Mouse (Mus musculus) intestine, embryonic 14.5 days (tissue): ENCODE data around the gene Ndufa4l2. TPM values are rescaled to one million over a fixed set of nuclear protein-coding genes. Genes with fewer than 3 reads are reported as not detected.

Source experiments
- ATAC-seq: fragments of 200-750 bp; cut with Nextera tagmentation; replicated peaks from 2 replicates; pipeline ENCODE4 v1.8.0; 2017; ENCODE audit warnings: low read depth, moderate number of reproducible peaks, moderate TSS enrichment, moderate library complexity; ENCODE audit not compliant: low FRiP score, low TSS enrichment
- DNase-seq: peaks from one replicate; pipeline ENCODE4 v3.0.0-alpha.2; 2018; ENCODE audit warnings: low spot score
- H3K27ac ChIP-seq: fragments of 300-500 bp; sonication (generic); 2 replicates; pipeline ENCODE4 v1.5.1; 2014; ENCODE audit warnings: low read depth, mild to moderate bottlenecking, control low read depth
- H3K27me3 ChIP-seq: fragments of 300-500 bp; sonication (generic); replicated peaks from 2 replicates; pipeline ENCODE4 v1.6.1; 2014; ENCODE audit warnings: low read length, control low read depth; ENCODE audit not compliant: control insufficient read depth, insufficient read depth
- H3K36me3 ChIP-seq: fragments of 300-500 bp; sonication (generic); 2 replicates; pipeline ENCODE4 v1.6.1; 2014; ENCODE audit warnings: low read length, control low read depth; ENCODE audit not compliant: control insufficient read depth, insufficient read depth
- H3K4me1 ChIP-seq: fragments of 300-500 bp; sonication (generic); replicated peaks from 2 replicates; pipeline ENCODE4 v1.6.1; 2014; ENCODE audit warnings: low read length, control low read depth, mixed read lengths; ENCODE audit not compliant: control insufficient read depth, insufficient read depth
- H3K4me2 ChIP-seq: fragments of 300-500 bp; sonication (generic); 2 replicates; pipeline ENCODE4 v1.6.1; 2014; ENCODE audit warnings: low read length
- H3K4me3 ChIP-seq: fragments of 300-500 bp; sonication (generic); 2 replicates; pipeline ENCODE4 v1.5.1; 2014; ENCODE audit warnings: low read depth, low read length, control low read depth, mixed read lengths
- H3K9ac ChIP-seq: fragments of 300-500 bp; sonication (generic); 2 replicates; pipeline ENCODE4 v1.6.1; 2014; ENCODE audit warnings: mild to moderate bottlenecking, low read length
- H3K9me3 ChIP-seq: fragments of 300-500 bp; sonication (generic); 2 replicates; pipeline ENCODE4 v1.6.1; 2016; ENCODE audit warnings: low read length, control low read depth; ENCODE audit not compliant: control insufficient read depth
- WGBS: fragments of 180-500 bp; shearing (Covaris S2); extraction: QIAGEN DNeasy Blood & Tissue Kit; methylation state at CpG from one replicate; pipeline ENCODE4 v1.1.7; 2014; 5-methylcytosine and 5-hydroxymethylcytosine counted together
- polyA plus RNA-seq: library from polyadenylated mRNA; unstranded; fragments of >200 nt; fragmentation: Nextera tagmentation; extraction: Ambion mirVana; gene quantifications from 2 replicates; pipeline ENCODE4 v1.2.1, GENCODE M21; 2014

Ndufa4l2 gene
- polyA plus RNA-seq, 1 experiment from 2014 or later = 28.5 TPM

- no peak overlapping the region for H3K4me2 ChIP-seq
- peaks cover 27% of the 10 kb centered on the region for H3K27me3 ChIP-seq
- peaks cover 27% of the 10 kb centered on the region for H3K36me3 ChIP-seq
- H3K9ac ChIP-seq = no peak overlapping the region
- H3K9me3 ChIP-seq = no peaks in the 10 kb centered on the region
- no peak for DNase-seq
- H3K27ac ChIP-seq = no peak overlapping the region
- no peak for ATAC-seq
- no peak overlapping the region for H3K4me3 ChIP-seq
- WGBS = 91% methylated on average over 37 of the region's 37 CpGs
- H3K4me1 ChIP-seq = peaks cover 26% of the 10 kb centered on the region
Observed at GRCm38 (mm10) chr10:127519903-127520713, 5.3 kb downstream of the Ndufa4l2 start.

- Histone ChIP-seq H3K27ac (no peak overlapping the region), H3K4me2 (peak overlapping the region; percentile 95), H3K9me3 (no peaks in the 10 kb centered on the region), H3K4me1 (peaks cover 24% of the 10 kb centered on the region), H3K27me3 (peaks cover 28% of the 10 kb centered on the region), H3K9ac (peak overlapping the region; percentile 65; the same call in 1 of the 2 replicates), H3K4me3 (peak overlapping the region; percentile 70), H3K36me3 (peaks cover 27% of the 10 kb centered on the region)
- WGBS = 78% methylated on average over 20 of the region's 20 CpGs
- ATAC-seq (no peak), DNase-seq (no peak)
Observed at GRCm38 (mm10) chr10:127520714-127521357, 6.1 kb downstream of the Ndufa4l2 start.

GRCm38 (mm10) chr10:127521611-127522080 is 6.9 kb downstream of the Ndufa4l2 start:
- peak overlapping the region; percentile 65 for H3K9ac ChIP-seq
- H3K4me2 ChIP-seq = peak overlapping the region; percentile 95
- H3K4me3 ChIP-seq = peak overlapping the region; percentile 70
- no peaks in the 10 kb centered on the region for H3K9me3 ChIP-seq
- DNase-seq (no peak), ATAC-seq (no peak)
- peaks cover 30% of the 10 kb centered on the region for H3K27me3 ChIP-seq
- peaks cover 27% of the 10 kb centered on the region for H3K36me3 ChIP-seq
- WGBS = 7% methylated on average over 12 of the region's 12 CpGs
- H3K27ac ChIP-seq = no peak overlapping the region
- peaks cover 26% of the 10 kb centered on the region for H3K4me1 ChIP-seq

- peaks cover 35% of the 10 kb centered on the region for H3K27me3 ChIP-seq
- peak; percentile 62 for ATAC-seq
- peak within 1 kb of the TSS; percentile 95 for H3K4me2 ChIP-seq
- no peak within 1 kb of the TSS for H3K27ac ChIP-seq
- H3K4me1 ChIP-seq = peaks cover 24% of the 10 kb centered on the region
- peak; percentile 93 for DNase-seq
- under 1% methylated on average over 21 of the region's 21 CpGs for WGBS
- peak within 1 kb of the TSS; percentile 65 for H3K9ac ChIP-seq
- H3K36me3 ChIP-seq = peaks cover 26% of the 10 kb centered on the region
- H3K9me3 ChIP-seq = no peaks in the 10 kb centered on the region
- H3K4me3 ChIP-seq = peak within 1 kb of the TSS; percentile 70
Observed at GRCm38 (mm10) chr10:127522088-127522581, 7.4 kb downstream of the Ndufa4l2 start, which contains the start of gene Shmt2. Gene Shmt2 (minus strand): TSS chr10:127522444.

- DNase-seq = no peak
- H3K27me3 ChIP-seq = peaks cover 61% of the 10 kb centered on the region
- no peak overlapping the region for H3K4me2 ChIP-seq
- H3K27ac ChIP-seq = no peak overlapping the region
- WGBS = 1% methylated on average over 20 of the region's 23 CpGs
- H3K4me3 ChIP-seq = no peak overlapping the region
- H3K9ac ChIP-seq = no peak overlapping the region
- peaks cover 24% of the 10 kb centered on the region for H3K4me1 ChIP-seq
- no peak for ATAC-seq
- peaks cover 5% of the 10 kb centered on the region; the same call in 1 of the 2 replicates for H3K36me3 ChIP-seq
- no peaks in the 10 kb centered on the region for H3K9me3 ChIP-seq
Observed at GRCm38 (mm10) chr10:127524646-127525255, 10.0 kb downstream of the Ndufa4l2 start.

GRCm38 (mm10) chr10:127526048-127526447 is 11.3 kb downstream of the Ndufa4l2 start:
- DNase-seq = no peak
- Histone ChIP-seq H3K4me3 (peak overlapping the region; percentile 22; the same call in 1 of the 2 replicates), H3K36me3 (no peaks in the 10 kb centered on the region), H3K4me1 (peaks cover 21% of the 10 kb centered on the region), H3K27me3 (peaks cover 74% of the 10 kb centered on the region), H3K9ac (no peak overlapping the region), H3K4me2 (peak overlapping the region; percentile 42), H3K27ac (no peak overlapping the region), H3K9me3 (no peaks in the 10 kb centered on the region)
- ATAC-seq = no peak
- WGBS = 2% methylated on average over 26 of the region's 26 CpGs

GRCm38 (mm10) chr10:127526681-127527080 is 11.9 kb downstream of the Ndufa4l2 start:
- H3K27me3 ChIP-seq = peaks cover 81% of the 10 kb centered on the region
- peak overlapping the region; percentile 22 for H3K4me3 ChIP-seq
- no peak for ATAC-seq
- no peaks in the 10 kb centered on the region for H3K9me3 ChIP-seq
- no peak for DNase-seq
- no peak overlapping the region for H3K9ac ChIP-seq
- no peaks in the 10 kb centered on the region for H3K36me3 ChIP-seq
- H3K4me2 ChIP-seq = peak overlapping the region; percentile 42
- under 1% methylated on average over 26 of the region's 26 CpGs for WGBS
- no peak overlapping the region for H3K27ac ChIP-seq
- H3K4me1 ChIP-seq = peaks cover 15% of the 10 kb centered on the region

GRCm38 (mm10) chr10:127527481-127527880 is 12.7 kb downstream of the Ndufa4l2 start:
- Histone ChIP-seq H3K27me3 (peaks cover 89% of the 10 kb centered on the region), H3K4me1 (peaks cover 13% of the 10 kb centered on the region), H3K9me3 (no peaks in the 10 kb centered on the region), H3K4me2 (no peak overlapping the region), H3K4me3 (no peak overlapping the region), H3K27ac (no peak overlapping the region), H3K9ac (no peak overlapping the region), H3K36me3 (no peaks in the 10 kb centered on the region)
- DNase-seq = no peak
- 5% methylated on average over 17 of the region's 17 CpGs for WGBS
- no peak for ATAC-seq
